ENCODE assay signal across 22 mouse cellular contexts in the genomic region with DNA sequence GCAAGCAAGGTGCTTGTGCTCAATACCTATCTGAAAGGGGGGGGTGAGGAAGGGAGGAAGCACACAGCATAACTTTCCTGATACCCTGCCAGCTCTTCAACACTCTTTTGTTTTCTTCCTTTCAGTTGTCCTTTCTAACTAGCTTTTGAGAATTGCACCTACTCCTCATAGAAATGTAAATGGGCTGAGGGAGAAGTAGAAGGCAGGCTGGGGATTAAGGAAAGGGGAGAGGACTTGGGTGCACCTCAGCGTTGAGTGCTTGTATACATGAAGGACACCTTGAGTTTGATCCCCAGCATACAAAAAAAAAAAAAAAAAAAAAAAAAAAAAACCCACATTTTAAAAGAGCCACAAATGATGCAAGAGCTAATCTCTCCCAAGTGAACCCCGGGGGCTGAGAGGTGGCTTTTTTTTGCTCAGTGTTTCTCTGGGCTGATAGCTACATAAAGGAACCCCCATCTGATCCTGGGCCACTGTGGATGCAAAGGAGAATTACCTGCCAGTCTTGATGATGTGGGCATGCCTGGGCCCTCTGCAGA. TPM values are rescaled to one million over a fixed set of nuclear protein-coding genes. Genes with fewer than 3 reads are reported as not detected.
DNase-seq lines count a peak whose midpoint lies in the region; TF ChIP-seq lines count a peak whose summit lies in the region.
"Had no signal": no experiment of that assay in that cellular context is flagged by ENCODE, and none has a peak within 500 bp of the region (broad histone marks: within the 10 kb centered on the region; RNA-seq: fewer than 3 reads in every experiment).

No protein-coding gene starts in this region.

- H3K79me2 ChIP-seq in heart, adult 2 months (replicated peaks; ENCODE audit: control insufficient read depth, insufficient read depth, low read length) = no peaks in the 10 kb centered on the region

- no peaks in the 10 kb centered on the region for H3K27me3 ChIP-seq in ES-Bruce4 (ENCODE audit: control insufficient read depth, insufficient read depth, low read length, poor library complexity, severe bottlenecking)
- no peaks in the 10 kb centered on the region for H3K27me3 ChIP-seq in heart, adult 2 months (ENCODE audit: control insufficient read depth, insufficient read depth, low read length)
- H3K27me3 ChIP-seq: CH12.LX; embryonic facial prominence, embryonic 12.5 days; forebrain, embryonic 12.5 days; Patski had no signal

- intact Hi-C loops in heart, adult 2 months (cut with DNase I) = no loop called here

- H3K4me3 ChIP-seq in ES-Bruce4 (ENCODE audit: low read depth, low read length) (no peak overlapping the region), ES-E14 (ENCODE audit: insufficient read depth in 1 of 2, low read depth in 1 of 2, low read length in 2 of 2, poor library complexity in 1 of 2, severe bottlenecking in 1 of 2) (no peak overlapping the region)
- no peak overlapping the region for H3K4me3 ChIP-seq in heart, adult 2 months
- H3K4me3 ChIP-seq: embryonic facial prominence, embryonic 10.5 days; embryonic facial prominence, embryonic 12.5 days; forebrain, embryonic 12.5 days had no signal

- H3K9ac ChIP-seq in ES-Bruce4 (ENCODE audit: low read depth, poor library complexity, severe bottlenecking) (no peak overlapping the region), ES-E14 (ENCODE audit: insufficient read depth, low read depth, low read length, poor library complexity, severe bottlenecking) (no peak overlapping the region)
- H3K9ac ChIP-seq in heart, adult 2 months (ENCODE audit: low read depth, low read length) = no peak overlapping the region
- H3K9ac ChIP-seq: embryonic facial prominence, embryonic 12.5 days; forebrain, embryonic 12.5 days had no signal

- TF ChIP-seq CTCF in ES-Bruce4 (IDR thresholded peaks at IDR 0.05; ENCODE audit: low read depth, low read length) = no peak
- no peak for TF ChIP-seq CTCF in heart, adult 2 months (IDR thresholded peaks at IDR 0.05)

- no peak for DNase-seq in ES-E14 (ENCODE audit: low read depth, low spot score)
- DNase-seq in R1 (ENCODE audit: low read depth, low spot score) = peak; percentile 63
- no peak for DNase-seq in embryo, embryonic 11 days
- no peak for DNase-seq in heart, adult 2 months
- DNase-seq: adrenal gland, adult 2 months; adrenal gland, postnatal 10 days; adrenal gland, postnatal 25 days; B cell, adult 2 months; cerebellum, adult 11 months; cerebellum, adult 18-20 months; cerebellum, adult 8-10 months; cerebellum, adult 9-11 months; cerebellum, postnatal 14 days; cerebellum, postnatal 36 days had no signal

- H3K27ac ChIP-seq in ES-Bruce4 (ENCODE audit: insufficient read depth, low read length) = 0 out of 2 replicates have a peak overlapping the region, but pooled peaks have one; percentile 4
- no peak overlapping the region for H3K27ac ChIP-seq in ES-E14 (ENCODE audit: insufficient read depth, low read depth, low read length, poor library complexity, severe bottlenecking)
- H3K27ac ChIP-seq in heart, adult 2 months = no peak overlapping the region
- H3K27ac ChIP-seq: embryonic facial prominence, embryonic 10.5 days; embryonic facial prominence, embryonic 12.5 days; forebrain, embryonic 12.5 days had no signal

- H3K9me3 ChIP-seq in ES-Bruce4 (replicated peaks; ENCODE audit: control insufficient read depth, insufficient read depth, low read length, poor library complexity, severe bottlenecking) (no peaks in the 10 kb centered on the region), ES-E14 (ENCODE audit: control insufficient read depth, insufficient read depth, low read depth, low read length) (no peaks in the 10 kb centered on the region)
- H3K9me3 ChIP-seq: embryonic facial prominence, embryonic 10.5 days; embryonic facial prominence, embryonic 12.5 days; forebrain, embryonic 12.5 days had no signal

- WGBS in heart, adult 2 months = 62% methylated on average over 2 of the region's 2 CpGs

- H3K36me3 ChIP-seq in ES-Bruce4 (ENCODE audit: control insufficient read depth, insufficient read depth, low read length, poor library complexity, severe bottlenecking) (no peaks in the 10 kb centered on the region), ES-E14 (ENCODE audit: control insufficient read depth, insufficient read depth, low read length, poor library complexity, severe bottlenecking) (no peaks in the 10 kb centered on the region)
- no peaks in the 10 kb centered on the region for H3K36me3 ChIP-seq in heart, adult 2 months (ENCODE audit: control insufficient read depth, insufficient read depth, low read length)

- peaks cover 8% of the 10 kb centered on the region for H3K4me1 ChIP-seq in ES-Bruce4 (ENCODE audit: control insufficient read depth, insufficient read depth, low read length)
- H3K4me1 ChIP-seq in ES-E14 (ENCODE audit: control insufficient read depth in 2 of 2, insufficient read depth in 2 of 2, low read length in 2 of 2, poor library complexity in 1 of 2) = peaks cover 2 to 6% of the 10 kb centered on the region in 2 experiments; a peak in 3 of 4 replicates
- peaks cover 5% of the 10 kb centered on the region for H3K4me1 ChIP-seq in heart, adult 2 months (ENCODE audit: control insufficient read depth, insufficient read depth, low read length)
- H3K4me1 ChIP-seq: embryonic facial prominence, embryonic 10.5 days; embryonic facial prominence, embryonic 12.5 days; forebrain, embryonic 12.5 days had no signal

- in situ Hi-C loops in ES-E14 (cut with MboI; ENCODE audit: low sequenced_read_pairs in 2 of 2, unreplicated experiment in 2 of 2) = no loop called here

- TF ChIP-seq EP300 in ES-Bruce4 (IDR thresholded peaks at IDR 0.05; ENCODE audit: insufficient read depth, low read depth, low read length) = no peak
- no peak for TF ChIP-seq EP300 in heart, adult 2 months (IDR thresholded peaks at IDR 0.05; ENCODE audit: insufficient read depth, low read depth, low read length)

- TF ChIP-seq POLR2A in ES-Bruce4 (IDR thresholded peaks at IDR 0.05; ENCODE audit: insufficient read depth, low read length) = no peak
- no peak for TF ChIP-seq POLR2A in heart, adult 2 months (IDR thresholded peaks at IDR 0.05; ENCODE audit: insufficient read depth, low read depth, low read length)

TF ChIP-seq in ES-E14, 5 proteins besides CTCF, POLR2A, EP300 and RAD21:
- TF ChIP-seq ZNF384 (IDR thresholded peaks at IDR 0.05; ENCODE audit: low read depth, low read length) (peak; percentile 84), HCFC1 (IDR thresholded peaks at IDR 0.05; ENCODE audit: borderline replicate concordance, insufficient read depth, low read length) (no peak)

RNA-seq across cellular contexts. Expression of a gene that starts 16.2 kb away (rescaled TPM):
- 0.22 and 0.87 TPM in 2 replicates for polyA plus RNA-seq in ES-Bruce4 (2011; ENCODE audit: insufficient read depth, insufficient read length, low read depth, missing spikeins)
- 0.58 and 0.89 TPM in 2 replicates for total RNA-seq in ES-E14 (2012; rRNA removed)
- total RNA-seq in heart, adult 2 months (2021) = 10 to 100 TPM; 21.0 to 22.1 TPM
- 14.1 and 26.0 TPM in 2 replicates for polyA plus RNA-seq in heart, adult 2 months (2012; rRNA removed)
- total RNA-seq: CH12.LX; common myeloid progenitor, adult 5-6 weeks had no signal
- polyA plus RNA-seq: CD4-positive, CD25-positive, alpha-beta regulatory T cell, adult 4 months; Patski had no signal

Comparison
In these comparisons a context has a peak if more than half of its experiments do, and no peak if none do; other contexts are left out.
1. RNA of a gene that starts 16.2 kb away (total RNA-seq): 21.0 to 22.1 TPM in heart, adult 2 months; 0.58 to 0.89 TPM in ES-E14; every median in the first group is over 10 times any median in the second.